Mouse (Mus musculus) kidney, postnatal 0 days (tissue): ENCODE results near the gene Erich2. TPM values are rescaled to one million over a fixed set of nuclear protein-coding genes. Genes with fewer than 3 reads are reported as not detected.

Source experiments
- ATAC-seq: fragments of 200-750 bp; cut with Nextera tagmentation; replicated peaks from 2 replicates; pipeline ENCODE4 v1.8.0; 2017; ENCODE audit warnings: low read depth, moderate number of reproducible peaks, moderate TSS enrichment, moderate library complexity; ENCODE audit not compliant: low FRiP score
- DNase-seq: peaks from one replicate; pipeline ENCODE4 v3.0.0-alpha.2; 2016; ENCODE audit warnings: low spot score
- H3K27ac ChIP-seq: fragments of 300-500 bp; sonication (generic); 2 replicates; pipeline ENCODE4 v1.5.1; 2014; ENCODE audit warnings: mild to moderate bottlenecking
- H3K27me3 ChIP-seq: fragments of 300-500 bp; sonication (generic); 2 replicates; pipeline ENCODE4 v1.6.1; 2014; ENCODE audit warnings: low read length, mixed read lengths; ENCODE audit not compliant: insufficient read depth
- H3K36me3 ChIP-seq: fragments of 300-500 bp; sonication (generic); 2 replicates; pipeline ENCODE4 v1.6.1; 2014; ENCODE audit warnings: low read length, mixed read lengths; ENCODE audit not compliant: insufficient read depth
- H3K4me1 ChIP-seq: fragments of 300-500 bp; sonication (generic); replicated peaks from 2 replicates; pipeline ENCODE4 v1.6.1; 2014; ENCODE audit warnings: antibody characterized with exemption, low read length, mixed read lengths; ENCODE audit not compliant: insufficient read depth
- H3K4me2 ChIP-seq: fragments of 300-500 bp; sonication (generic); 2 replicates; pipeline ENCODE4 v1.6.1; 2014; ENCODE audit warnings: mild to moderate bottlenecking, low read length, moderate library complexity, mixed read lengths
- H3K4me3 ChIP-seq: fragments of 300-500 bp; sonication (generic); replicated peaks from 2 replicates; pipeline ENCODE4 v1.5.1; 2014; ENCODE audit warnings: low read depth, low read length
- H3K9ac ChIP-seq: fragments of 300-500 bp; sonication (generic); 2 replicates; pipeline ENCODE4 v1.6.1; 2014; ENCODE audit warnings: low read depth, low read length
- H3K9me3 ChIP-seq: fragments of 300-500 bp; sonication (generic); replicated peaks from 2 replicates; pipeline ENCODE4 v1.6.1; 2016; ENCODE audit warnings: low read length, inconsistent platforms, mixed read lengths
- CTCF ChIP-seq: IDR thresholded peaks from 2 replicates; pipeline ENCODE4 v1.5.1; 2016; ENCODE audit warnings: antibody characterized with exemption, low read depth, mild to moderate bottlenecking, moderate library complexity
- WGBS: fragments of 180-500 bp; shearing (Covaris S2); extraction: QIAGEN DNeasy Blood & Tissue Kit; methylation state at CpG from one replicate; pipeline ENCODE4 v1.1.7; 2014; 5-methylcytosine and 5-hydroxymethylcytosine counted together
- polyA plus RNA-seq: library from polyadenylated mRNA; unstranded; fragments of >200 nt; fragmentation: Nextera tagmentation; extraction: Ambion mirVana; gene quantifications from 2 replicates; pipeline ENCODE4 v1.2.1, GENCODE M21; 2015

Erich2 gene
- polyA plus RNA-seq, 1 experiment from 2014 or later: 6.8 TPM

DNA sequence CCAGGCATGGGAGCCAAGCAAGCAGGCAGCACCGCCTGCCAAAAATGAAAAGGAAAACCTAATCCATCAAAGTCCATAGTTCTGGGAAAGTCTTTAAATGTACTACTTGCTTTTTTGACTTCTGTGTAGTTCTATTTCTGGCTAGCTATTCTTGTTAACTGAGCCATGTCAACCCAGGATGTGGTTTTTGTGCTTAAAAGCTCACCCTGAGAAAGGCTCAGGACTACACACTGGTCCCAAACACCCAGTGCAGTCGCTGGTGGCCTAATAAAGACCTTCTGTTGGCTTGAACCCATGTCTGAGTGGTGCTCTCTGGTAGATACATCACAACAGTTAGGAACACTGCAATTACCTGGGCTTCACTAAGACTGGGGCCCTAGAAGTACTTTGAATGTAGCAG is 42.8 kb downstream of the Erich2 start:
- H3K27ac ChIP-seq: no peak overlapping the region
- TF ChIP-seq CTCF: no peak
- DNase-seq (no peak), ATAC-seq (no peak)
- H3K36me3 ChIP-seq: no peaks in the 10 kb centered on the region
- H3K9me3 ChIP-seq: no peaks in the 10 kb centered on the region
- no peaks in the 10 kb centered on the region; the same call in 1 of the 2 replicates for H3K27me3 ChIP-seq
- no peak overlapping the region for H3K9ac ChIP-seq
- WGBS: 70% methylated on average over 2 of the region's 2 CpGs
- H3K4me2 ChIP-seq: no peak overlapping the region
- H3K4me1 ChIP-seq: no peaks in the 10 kb centered on the region
- no peak overlapping the region for H3K4me3 ChIP-seq

DNA sequence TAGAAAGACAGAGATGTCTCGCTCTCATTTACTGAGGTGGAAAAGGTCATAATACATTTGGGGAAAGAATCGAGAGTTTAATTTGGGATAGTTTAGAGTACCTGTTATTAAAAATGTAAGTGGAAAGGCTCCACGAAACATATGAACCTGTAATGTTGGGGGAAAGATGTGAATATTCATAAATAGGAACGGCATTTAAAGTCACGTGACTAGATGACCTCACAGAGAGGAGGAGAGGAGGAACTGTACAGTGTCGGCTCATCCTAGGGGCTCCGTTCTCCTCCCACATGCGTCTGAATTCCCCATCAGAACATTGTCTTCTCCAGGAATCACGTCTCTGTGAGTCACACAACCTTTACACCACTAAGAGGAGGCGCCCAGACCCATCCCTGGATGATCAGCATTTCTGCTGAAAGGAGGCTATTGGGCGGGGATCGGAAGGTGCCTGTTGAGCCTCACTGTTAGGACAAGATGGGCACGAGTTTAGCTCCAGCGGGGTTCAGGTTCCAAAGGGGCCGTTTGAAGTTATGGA is 43.5 kb downstream of the Erich2 start:
- no peak overlapping the region for H3K4me2 ChIP-seq
- H3K27ac ChIP-seq: no peak overlapping the region
- DNase-seq (no peak), ATAC-seq (no peak)
- no peak overlapping the region for H3K4me3 ChIP-seq
- WGBS: 78% methylated on average over 15 of the region's 15 CpGs
- H3K27me3 ChIP-seq: no peaks in the 10 kb centered on the region; the same call in 1 of the 2 replicates
- no peaks in the 10 kb centered on the region for H3K36me3 ChIP-seq
- H3K4me1 ChIP-seq: no peaks in the 10 kb centered on the region
- TF ChIP-seq CTCF: no peak
- H3K9me3 ChIP-seq: no peaks in the 10 kb centered on the region
- no peak overlapping the region for H3K9ac ChIP-seq

DNA sequence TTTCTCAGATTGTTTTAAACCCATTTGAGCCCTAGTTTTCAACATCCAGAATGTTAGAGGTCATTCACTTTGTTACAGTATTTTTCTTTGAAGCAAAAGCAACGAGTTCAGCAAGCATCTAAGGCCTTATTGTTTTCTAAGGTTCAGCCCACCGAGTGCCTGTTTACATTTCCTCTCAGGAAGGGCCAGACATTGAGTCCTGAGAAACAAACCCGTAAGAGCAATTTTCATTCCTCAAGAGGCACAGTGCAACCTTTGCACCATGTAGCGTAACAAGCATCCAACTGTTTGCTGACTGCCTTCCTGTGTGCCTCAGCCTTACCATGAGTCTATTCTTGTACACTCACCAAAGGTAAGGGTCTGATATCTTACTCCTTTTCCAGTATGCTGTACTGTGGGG is 44.2 kb downstream of the Erich2 start, which contains the start of gene Gad1:
Gad1 (plus strand) TSS at position 301 of the 400 bp plus-strand sequence.
- H3K4me1 ChIP-seq: no peaks in the 10 kb centered on the region
- H3K4me2 ChIP-seq: no peak within 1 kb of the TSS
- no peak within 1 kb of the TSS for H3K27ac ChIP-seq
- no peaks in the 10 kb centered on the region for H3K36me3 ChIP-seq
- DNase-seq (no peak), ATAC-seq (no peak)
- H3K9ac ChIP-seq: no peak within 1 kb of the TSS
- H3K9me3 ChIP-seq: no peaks in the 10 kb centered on the region
- no peak within 1 kb of the TSS for H3K4me3 ChIP-seq
- WGBS: 44% methylated on average over 4 of the region's 4 CpGs
- no peak for TF ChIP-seq CTCF
- H3K27me3 ChIP-seq: no peaks in the 10 kb centered on the region; the same call in 1 of the 2 replicates

- Histone ChIP-seq H3K4me3 (no peak overlapping the region), H3K4me1 (no peaks in the 10 kb centered on the region), H3K27me3 (peaks cover 1% of the 10 kb centered on the region), H3K27ac (no peak overlapping the region), H3K9ac (no peak overlapping the region), H3K36me3 (no peaks in the 10 kb centered on the region), H3K9me3 (no peaks in the 10 kb centered on the region), H3K4me2 (no peak overlapping the region)
- 82% methylated on average over 3 of the region's 3 CpGs for WGBS
- ATAC-seq (no peak), DNase-seq (no peak)
- peak; percentile 50; the same call in 1 of the 2 replicates for TF ChIP-seq CTCF
These were observed 45.2 kb downstream of the Erich2 start for GRCm38 (mm10) chr2:70553826-70554225.

GRCm38 (mm10) chr2:70558112-70558842 is 49.7 kb downstream of the Erich2 start:
- Histone ChIP-seq H3K9ac (no peak overlapping the region), H3K4me3 (no peak overlapping the region), H3K9me3 (no peaks in the 10 kb centered on the region), H3K27me3 (peaks cover 44% of the 10 kb centered on the region), H3K27ac (no peak overlapping the region), H3K36me3 (no peaks in the 10 kb centered on the region), H3K4me1 (0 out of 2 replicates have a peak, but pooled peaks cover 8% of the 10 kb centered on the region), H3K4me2 (no peak overlapping the region)
- WGBS: 7% methylated on average over 15 of the region's 18 CpGs
- DNase-seq: peak; percentile 95
- peak; percentile 88 for TF ChIP-seq CTCF
- no peak for ATAC-seq

DNA sequence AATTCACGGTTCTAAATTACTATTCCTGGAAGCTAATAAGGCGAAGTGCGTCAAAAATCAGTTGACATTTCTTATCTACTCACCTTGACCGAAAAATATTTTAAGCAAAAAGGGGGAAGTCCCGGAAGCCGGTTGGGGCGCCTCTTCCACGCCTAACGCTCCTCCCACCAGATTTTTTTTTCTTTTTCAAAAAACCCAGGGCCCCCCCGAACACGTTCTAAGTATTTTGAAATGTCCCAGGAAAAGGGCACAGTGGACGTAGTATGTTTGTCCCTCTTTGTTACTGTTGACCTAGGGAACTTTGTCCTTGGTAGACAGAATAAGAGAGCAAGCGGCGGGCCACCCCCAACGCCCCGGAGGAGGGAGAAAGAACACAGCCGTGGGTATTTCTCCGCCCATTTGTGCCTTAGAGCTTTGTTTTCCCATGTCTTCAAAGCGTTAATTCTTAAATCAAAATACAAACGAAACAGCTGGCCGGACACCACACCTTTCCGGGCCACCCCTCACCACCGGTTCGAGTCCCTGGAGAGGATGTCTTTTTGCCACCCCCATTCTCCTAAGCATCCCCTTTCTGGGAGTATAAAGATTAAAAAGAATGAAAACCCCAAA is 50.3 kb downstream of the Erich2 start:
- ATAC-seq (no peak), DNase-seq (no peak)
- Histone ChIP-seq H3K36me3 (no peaks in the 10 kb centered on the region), H3K27ac (no peak overlapping the region), H3K4me1 (0 out of 2 replicates have a peak, but pooled peaks cover 11% of the 10 kb centered on the region), H3K4me3 (no peak overlapping the region), H3K9me3 (no peaks in the 10 kb centered on the region), H3K4me2 (no peak overlapping the region), H3K27me3 (peaks cover 50% of the 10 kb centered on the region), H3K9ac (no peak overlapping the region)
- 12% methylated on average over 24 of the region's 24 CpGs for WGBS
- no peak for TF ChIP-seq CTCF
